Mouse (Mus musculus): ENCODE results near the gene Lrch3.

- no peak for TF ChIP-seq CTCF (conservative IDR thresholded peaks at IDR 0.05; ENCODE audit: low read length)
- no peak for TF ChIP-seq NANOG (IDR thresholded peaks at IDR 0.05; ENCODE audit: borderline replicate concordance, low read length)
These were observed 1.6 kb downstream of the Lrch3 start for GRCm38 (mm10) chr16:32915292-32916068.
